Mouse (Mus musculus): ENCODE measurements around the gene Cdkn2d. TPM values are rescaled to one million over a fixed set of nuclear protein-coding genes. Genes with fewer than 3 reads are reported as not detected.
"Not testable (repeated sequence)": the region's sequence is repeated elsewhere in the genome, so short reads cannot be mapped to it uniquely, and the experiment has no call there.

Cdkn2d gene
- polyA plus RNA-seq, 1 experiment: 24.1 TPM

- Histone ChIP-seq H3K4me1 (ENCODE audit: control insufficient read depth, insufficient read depth, low read length) (no peaks in the 10 kb centered on the region), H3K27ac (ENCODE audit: insufficient read depth, low read depth, low read length) (no peak overlapping the region), H3K36me3 (ENCODE audit: control insufficient read depth, insufficient read depth, low read length) (no peaks in the 10 kb centered on the region), H3K27me3 (replicated peaks; ENCODE audit: control insufficient read depth, insufficient read depth, low read length) (no peaks in the 10 kb centered on the region), H3K4me3 (ENCODE audit: insufficient read depth, low read depth, low read length) (no peak overlapping the region)
- TF ChIP-seq CTCF (conservative IDR thresholded peaks at IDR 0.05; ENCODE audit: insufficient read depth, insufficient read length, low read depth, low read length): no peak
- no peak for TF ChIP-seq POLR2A (IDR thresholded peaks at IDR 0.05; ENCODE audit: low read depth, low read length)
- 39% methylated on average over 15 of the region's 15 CpGs for WGBS
- peak; percentile 49 for DNase-seq
Measured at GRCm38 (mm10) chr9:21309150-21309741, 18.0 kb upstream of the Cdkn2d start.

- H3K4me1 ChIP-seq (ENCODE audit: control insufficient read depth, insufficient read depth, low read length): no peaks in the 10 kb centered on the region
- no peak overlapping the region for H3K4me3 ChIP-seq (ENCODE audit: insufficient read depth, low read depth, low read length)
- H3K27me3 ChIP-seq (replicated peaks; ENCODE audit: control insufficient read depth, insufficient read depth, low read length): no peaks in the 10 kb centered on the region
- WGBS: 79% methylated on average over 7 of the region's 7 CpGs
- TF ChIP-seq POLR2A (IDR thresholded peaks at IDR 0.05; ENCODE audit: low read depth, low read length) (no peak), CTCF (conservative IDR thresholded peaks at IDR 0.05; ENCODE audit: insufficient read depth, insufficient read length, low read depth, low read length) (no peak)
- no peaks in the 10 kb centered on the region for H3K36me3 ChIP-seq (ENCODE audit: control insufficient read depth, insufficient read depth, low read length)
- H3K27ac ChIP-seq (ENCODE audit: insufficient read depth, low read depth, low read length): no peak overlapping the region
- no peak for DNase-seq
Measured at GRCm38 (mm10) chr9:21305065-21305464, 13.9 kb upstream of the Cdkn2d start.

- no peak for TF ChIP-seq POLR2A (IDR thresholded peaks at IDR 0.05; ENCODE audit: low read depth, low read length)
- TF ChIP-seq CTCF (conservative IDR thresholded peaks at IDR 0.05; ENCODE audit: insufficient read depth, insufficient read length, low read depth, low read length): no peak
- WGBS: 75% methylated on average over 10 of the region's 10 CpGs
- DNase-seq: no peak
- Histone ChIP-seq H3K27ac (ENCODE audit: insufficient read depth, low read depth, low read length) (no peak overlapping the region), H3K36me3 (ENCODE audit: control insufficient read depth, insufficient read depth, low read length) (no peaks in the 10 kb centered on the region), H3K4me3 (ENCODE audit: insufficient read depth, low read depth, low read length) (no peak overlapping the region), H3K4me1 (ENCODE audit: control insufficient read depth, insufficient read depth, low read length) (no peaks in the 10 kb centered on the region), H3K27me3 (replicated peaks; ENCODE audit: control insufficient read depth, insufficient read depth, low read length) (no peaks in the 10 kb centered on the region)
Measured at GRCm38 (mm10) chr9:21299014-21299413, 7.8 kb upstream of the Cdkn2d start.

GRCm38 (mm10) chr9:21292271-21292670 lies 1.1 kb upstream of the Cdkn2d start:
- WGBS: 91% methylated on average over 3 of the region's 3 CpGs
- H3K27me3 ChIP-seq (replicated peaks; ENCODE audit: control insufficient read depth, insufficient read depth, low read length): no peaks in the 10 kb centered on the region
- H3K27ac ChIP-seq (ENCODE audit: insufficient read depth, low read depth, low read length): no peak overlapping the region
- H3K4me1 ChIP-seq (ENCODE audit: control insufficient read depth, insufficient read depth, low read length): peaks cover 5% of the 10 kb centered on the region; the same call in 1 of the 2 replicates
- TF ChIP-seq CTCF (conservative IDR thresholded peaks at IDR 0.05; ENCODE audit: insufficient read depth, insufficient read length, low read depth, low read length) (no peak), POLR2A (IDR thresholded peaks at IDR 0.05; ENCODE audit: low read depth, low read length) (no peak)
- DNase-seq: no peak
- no peaks in the 10 kb centered on the region for H3K36me3 ChIP-seq (ENCODE audit: control insufficient read depth, insufficient read depth, low read length)
- H3K4me3 ChIP-seq (ENCODE audit: insufficient read depth, low read depth, low read length): no peak overlapping the region

GRCm38 (mm10) chr9:21291868-21292267 lies 661 bp upstream of the Cdkn2d start:
- H3K27ac ChIP-seq (ENCODE audit: insufficient read depth, low read depth, low read length); H3K4me3 ChIP-seq (ENCODE audit: insufficient read depth, low read depth, low read length); DNase-seq; H3K4me1 ChIP-seq (ENCODE audit: control insufficient read depth, insufficient read depth, low read length); H3K27me3 ChIP-seq (replicated peaks; ENCODE audit: control insufficient read depth, insufficient read depth, low read length); H3K36me3 ChIP-seq (ENCODE audit: control insufficient read depth, insufficient read depth, low read length): not testable (repeated sequence)
- WGBS: 13% methylated on average over 7 of the region's 7 CpGs

GRCm38 (mm10) chr9:21290589-21290988 lies 618 bp downstream of the Cdkn2d start:
- DNase-seq: no peak
- TF ChIP-seq CTCF (conservative IDR thresholded peaks at IDR 0.05; ENCODE audit: insufficient read depth, insufficient read length, low read depth, low read length) (no peak), POLR2A (IDR thresholded peaks at IDR 0.05; ENCODE audit: low read depth, low read length) (no peak)
- Histone ChIP-seq H3K36me3 (ENCODE audit: control insufficient read depth, insufficient read depth, low read length) (no peaks in the 10 kb centered on the region), H3K4me1 (ENCODE audit: control insufficient read depth, insufficient read depth, low read length) (peaks cover 10% of the 10 kb centered on the region; the same call in 1 of the 2 replicates), H3K27me3 (replicated peaks; ENCODE audit: control insufficient read depth, insufficient read depth, low read length) (no peaks in the 10 kb centered on the region), H3K27ac (ENCODE audit: insufficient read depth, low read depth, low read length) (peak overlapping the region; percentile 84), H3K4me3 (ENCODE audit: insufficient read depth, low read depth, low read length) (peak overlapping the region; percentile 92)
- under 1% methylated on average over 20 of the region's 20 CpGs for WGBS

GRCm38 (mm10) chr9:21289337-21289671 lies 1.9 kb downstream of the Cdkn2d start:
- TF ChIP-seq CTCF (conservative IDR thresholded peaks at IDR 0.05; ENCODE audit: insufficient read depth, insufficient read length, low read depth, low read length) (no peak), POLR2A (IDR thresholded peaks at IDR 0.05; ENCODE audit: low read depth, low read length) (no peak)
- Histone ChIP-seq H3K27ac (ENCODE audit: insufficient read depth, low read depth, low read length) (no peak overlapping the region), H3K36me3 (ENCODE audit: control insufficient read depth, insufficient read depth, low read length) (no peaks in the 10 kb centered on the region), H3K4me3 (ENCODE audit: insufficient read depth, low read depth, low read length) (no peak overlapping the region), H3K27me3 (replicated peaks; ENCODE audit: control insufficient read depth, insufficient read depth, low read length) (no peaks in the 10 kb centered on the region), H3K4me1 (ENCODE audit: control insufficient read depth, insufficient read depth, low read length) (peaks cover 10% of the 10 kb centered on the region; the same call in 1 of the 2 replicates)
- 74% methylated on average over 2 of the region's 2 CpGs for WGBS
- no peak for DNase-seq

Measured in kidney, adult 2 months (tissue).